Mouse (Mus musculus): ENCODE results near the gene Hras.

Hras gene

DNA sequence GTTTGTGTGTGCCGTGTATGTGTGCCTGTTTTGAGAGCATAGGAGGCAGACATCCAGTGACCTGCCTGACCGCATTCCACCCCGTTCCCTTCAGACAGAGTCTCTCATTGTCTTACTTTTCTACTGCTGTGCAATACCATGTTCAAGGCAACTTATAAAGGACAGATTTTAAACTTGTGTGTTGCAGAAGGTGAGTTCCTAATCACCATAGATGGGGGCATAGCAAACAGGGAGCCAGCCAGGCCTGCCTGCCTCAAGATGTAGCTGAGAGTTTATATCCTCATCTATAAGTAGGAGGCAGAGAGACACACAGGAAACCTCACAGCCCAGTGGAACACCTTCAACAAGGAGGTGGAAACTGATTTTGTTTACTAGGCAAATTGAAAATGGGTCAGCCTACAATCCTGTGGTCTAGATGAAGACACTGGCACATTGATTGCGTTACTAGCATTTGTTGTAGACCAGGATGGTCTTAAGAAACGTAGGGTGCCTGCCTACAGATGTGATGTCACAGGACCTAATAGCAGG is 20.4 kb downstream of the Hras start:
- no peak for DNase-seq

- peak; percentile 92 for DNase-seq
Measured at GRCm38 (mm10) chr7:141172116-141173006, 21.4 kb downstream of the Hras start, which contains the start of gene Rnh1. TSS of gene Rnh1 (minus strand) at chr7:141172857.

GRCm38 (mm10) chr7:141169866-141170265 is 23.9 kb downstream of the Hras start:
- no peak for DNase-seq

DNA sequence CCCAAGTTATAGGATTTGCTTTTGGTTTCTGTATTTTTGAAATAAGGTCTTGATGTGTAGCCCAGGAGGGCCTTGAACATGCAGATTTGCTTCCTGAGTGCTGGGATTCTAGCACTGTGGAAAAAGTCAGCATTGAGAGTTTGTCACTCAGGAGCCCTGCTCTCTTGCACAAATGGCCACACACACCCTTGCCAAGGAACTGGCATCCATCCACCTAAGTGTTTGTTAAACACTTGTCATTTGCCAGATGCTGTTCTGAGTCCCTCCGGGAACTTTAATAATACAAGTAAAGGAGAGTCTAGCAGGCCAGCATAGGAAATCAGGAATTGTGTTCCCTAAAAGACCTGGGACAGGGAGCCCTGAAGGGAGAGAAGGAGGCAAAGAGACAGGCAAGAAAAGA is 24.5 kb downstream of the Hras start:
- no peak for DNase-seq

GRCm38 (mm10) chr7:141168518-141168953 is 25.3 kb downstream of the Hras start:
- DNase-seq: peak; percentile 72

GRCm38 (mm10) chr7:141167901-141168517 is 25.8 kb downstream of the Hras start:
- DNase-seq: peak; percentile 25

GRCm38 (mm10) chr7:141164850-141165249 is 29.0 kb downstream of the Hras start:
- DNase-seq: no peak

GRCm38 (mm10) chr7:141164397-141164796 is 29.4 kb downstream of the Hras start:
- DNase-seq: no peak

DNA sequence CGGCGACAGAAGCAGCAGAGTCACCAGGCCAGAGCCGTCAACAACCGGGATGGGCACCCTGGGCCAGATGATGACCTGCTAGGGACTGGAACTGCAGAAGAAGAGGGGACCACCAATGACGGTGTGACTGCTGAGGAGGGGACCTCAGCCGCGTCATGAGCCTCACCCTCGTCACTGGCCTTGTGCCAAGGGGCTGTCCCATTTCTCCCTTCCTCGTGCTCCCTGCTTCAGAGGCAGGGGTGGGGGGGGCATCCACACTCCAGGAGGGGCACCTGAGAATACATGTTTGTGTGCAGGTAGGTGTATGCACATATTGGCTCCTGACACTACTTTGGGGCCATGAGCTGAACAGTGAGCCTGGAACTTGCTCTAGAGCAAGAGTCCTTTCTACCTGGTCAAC is 38.4 kb downstream of the Hras start:
- no peak for DNase-seq

DNA sequence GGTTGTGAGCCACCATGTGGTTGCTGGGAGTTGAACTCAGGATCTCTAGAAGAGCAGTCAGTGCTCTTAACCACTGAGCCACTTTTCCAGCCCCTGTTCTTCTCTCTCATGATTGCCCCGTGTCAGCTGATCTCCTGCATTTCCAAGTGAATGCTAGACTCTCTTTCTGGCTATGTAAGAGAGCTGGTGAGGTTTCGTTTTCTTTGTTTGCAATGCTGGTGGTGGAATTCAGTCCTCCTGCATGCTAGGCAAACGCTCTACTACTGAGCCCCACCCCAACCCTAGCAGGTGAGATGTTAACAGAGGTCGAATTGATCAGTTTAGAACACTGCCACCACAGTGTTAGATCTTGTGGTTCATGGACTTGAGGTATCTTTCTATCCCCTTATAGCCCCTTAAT is 45.2 kb downstream of the Hras start:
- DNase-seq: no peak

GRCm38 (mm10) chr7:141147044-141147443 is 46.8 kb downstream of the Hras start:
- no peak for DNase-seq

- no peak for DNase-seq
Measured at GRCm38 (mm10) chr7:141146043-141146595, 47.7 kb downstream of the Hras start.

DNA sequence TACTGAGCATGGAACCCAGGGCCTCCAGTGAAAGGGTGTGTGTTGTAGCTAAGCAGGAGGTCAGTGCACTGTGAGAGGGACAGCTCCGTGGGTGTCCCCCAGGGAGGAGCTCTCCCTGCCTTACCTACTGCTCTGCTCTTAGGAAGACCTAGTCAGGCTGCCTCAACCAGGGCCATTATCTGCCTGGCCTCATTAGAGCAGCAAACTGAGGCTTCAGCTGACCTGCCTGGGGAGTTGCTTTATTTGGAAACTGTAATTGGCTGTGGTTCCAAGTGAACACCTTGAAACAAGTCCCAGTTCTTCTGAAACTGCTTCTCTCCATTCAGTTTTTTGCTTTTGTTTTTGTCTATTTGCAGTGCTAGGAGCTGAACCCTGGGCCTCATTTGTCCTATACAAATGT is 48.4 kb downstream of the Hras start:
- no peak for DNase-seq

GRCm38 (mm10) chr7:141144650-141145049 is 49.2 kb downstream of the Hras start:
- no peak for DNase-seq

DNA sequence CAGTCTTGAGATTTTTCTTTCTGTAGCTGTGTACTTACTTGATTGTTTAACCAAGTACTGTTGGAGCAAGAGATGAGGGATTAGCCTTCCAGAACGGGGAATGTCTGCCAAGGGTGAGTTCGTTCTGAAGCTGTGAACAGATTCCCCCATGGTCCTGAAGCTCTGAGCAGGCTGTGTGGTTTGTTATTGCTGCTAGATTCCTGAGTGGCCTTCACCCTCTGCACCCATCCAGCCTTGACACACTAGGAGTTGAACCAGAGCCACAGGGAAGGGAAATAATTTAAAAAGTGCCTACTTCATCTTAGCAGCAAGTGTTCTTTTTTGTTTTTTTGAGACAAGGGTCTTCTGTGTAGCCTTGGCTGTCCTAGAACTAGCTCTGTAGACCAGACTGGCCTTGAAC is 49.9 kb downstream of the Hras start:
- no peak for DNase-seq

DNA sequence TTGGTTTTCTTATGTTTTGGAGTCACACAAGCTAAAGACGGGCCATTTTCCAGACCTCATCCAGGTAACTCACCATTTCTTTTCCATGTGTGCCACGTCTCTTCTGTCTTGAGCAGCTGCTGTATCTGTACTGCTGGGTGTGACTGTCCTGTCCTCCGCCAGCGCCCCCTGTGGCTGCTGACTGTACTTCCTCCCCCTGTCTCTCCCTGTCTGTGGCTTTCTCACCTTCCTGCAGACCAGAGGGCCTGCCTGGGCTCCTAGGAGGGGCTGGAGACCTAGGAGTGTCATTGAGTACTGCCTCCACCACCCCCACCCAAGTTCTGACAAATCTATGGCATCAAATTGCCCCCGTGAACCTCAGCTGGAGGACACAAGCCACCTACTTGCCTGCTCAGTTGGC is 50.7 kb downstream of the Hras start:
- no peak for DNase-seq

- no peak for DNase-seq
Measured at GRCm38 (mm10) chr7:141141326-141141725, 52.5 kb downstream of the Hras start.
